10 mouse cellular contexts compared by ENCODE assay signal in the genomic region with DNA sequence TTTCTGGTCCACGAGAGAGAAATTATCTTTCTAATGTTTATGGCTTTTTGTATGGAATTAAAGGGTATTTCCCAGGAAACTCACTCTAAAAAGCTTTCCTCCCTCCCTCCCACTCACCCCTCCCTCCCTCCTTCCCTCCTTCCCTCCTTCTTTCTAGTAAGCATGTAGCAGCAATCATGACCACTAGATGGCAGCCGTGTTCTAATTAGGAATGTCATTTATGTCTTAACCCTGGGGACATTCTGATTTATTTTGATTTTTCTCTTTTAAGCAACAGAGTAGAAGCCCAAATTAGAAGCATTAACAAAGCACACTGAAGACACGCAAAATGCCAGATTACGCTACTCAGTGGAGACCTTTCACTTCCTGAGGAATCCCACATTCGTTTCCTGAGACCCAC. TPM values are rescaled to one million over a fixed set of nuclear protein-coding genes. Genes with fewer than 3 reads are reported as not detected.
DNase-seq lines count a peak whose midpoint lies in the region; ATAC-seq lines count a peak whose summit lies in the region.
"Had no signal": no experiment of that assay in that cellular context is flagged by ENCODE, and none has a peak within 500 bp of the region (broad histone marks: within the 10 kb centered on the region; RNA-seq: fewer than 3 reads in every experiment).

No protein-coding gene starts in this region.

- H3K4me2 ChIP-seq in heart, embryonic 11.5 days: no peak overlapping the region
- H3K4me2 ChIP-seq: limb, embryonic 12.5 days; stomach, embryonic 15.5 days had no signal

- WGBS in heart, embryonic 11.5 days (ENCODE audit: insufficient replicate concordance): 32% methylated on average over 5 of the region's 5 CpGs

- H3K4me3 ChIP-seq in heart, embryonic 11.5 days (ENCODE audit: low read depth, low read length): no peak overlapping the region
- H3K4me3 ChIP-seq: limb, embryonic 12.5 days; stomach, embryonic 15.5 days had no signal

- DNase-seq in heart, adult 8-10 months (ENCODE audit: low spot score): peak; percentile 5
- peak; percentile 76 for DNase-seq in NIH3T3 (ENCODE audit: low read depth)
- peak; percentile 87 to 91 for DNase-seq in cerebellum, postnatal 10 days
- peak; percentile 63 to 73 for DNase-seq in frontal cortex, postnatal 36 days (ENCODE audit: low spot score in 2 of 2)
- peak; percentile 53 for DNase-seq in kidney, postnatal 14 days
- DNase-seq in lung, postnatal 36 days: peak; percentile 59
- DNase-seq in right cerebral cortex, postnatal 4 days: peak; percentile 86

- H3K36me3 ChIP-seq in heart, embryonic 11.5 days (ENCODE audit: control insufficient read depth, insufficient read depth, low read length): no peaks in the 10 kb centered on the region
- H3K36me3 ChIP-seq: limb, embryonic 12.5 days; stomach, embryonic 15.5 days had no signal

- no peak overlapping the region for H3K9ac ChIP-seq in heart, embryonic 11.5 days (ENCODE audit: low read depth, low read length)
- H3K9ac ChIP-seq: limb, embryonic 12.5 days; stomach, embryonic 15.5 days had no signal

- no peak overlapping the region for H3K27ac ChIP-seq in heart, embryonic 11.5 days (ENCODE audit: low read depth, low read length)
- H3K27ac ChIP-seq: limb, embryonic 12.5 days; stomach, embryonic 15.5 days had no signal

- ATAC-seq in heart, embryonic 11.5 days (replicated peaks; ENCODE audit: insufficient number of reproducible peaks, low FRiP score, low TSS enrichment): no peak

- H3K4me1 ChIP-seq in heart, embryonic 11.5 days (ENCODE audit: control insufficient read depth, insufficient read depth, low read length): no peaks in the 10 kb centered on the region
- H3K4me1 ChIP-seq: stomach, embryonic 15.5 days had no signal

- H3K9me3 ChIP-seq in heart, embryonic 11.5 days (replicated peaks; ENCODE audit: control insufficient read depth, low read length): no peaks in the 10 kb centered on the region
- H3K9me3 ChIP-seq: limb, embryonic 12.5 days; stomach, embryonic 15.5 days had no signal

- peaks cover 2% of the 10 kb centered on the region; the same call in 1 of the 2 replicates for H3K27me3 ChIP-seq in heart, embryonic 11.5 days (ENCODE audit: control insufficient read depth, insufficient read depth, low read length)

RNA-seq across cellular contexts. Expression of a gene that starts 5.0 kb away (rescaled TPM):
- 1 to 10 TPM in 1 of 4 experiments, under 1 TPM in 3; 0.63 to 1.2 (median 0.82) TPM for total RNA-seq in heart, adult 8-10 months (2022)
- 0.20 TPM in 1 of 2 replicates, not detected in the other for polyA plus RNA-seq in heart, embryonic 11.5 days (2014; fragmentation: Nextera tagmentation; extraction: Ambion mirVana)

Comparison
In these comparisons a context has a peak if more than half of its experiments do, and no peak if none do; other contexts are left out.
1. DNase-seq: peak in every context shown above with its lines; median percentile 89 in cerebellum, postnatal 10 days; 86 in right cerebral cortex, postnatal 4 days; 76 in NIH3T3; 68 in frontal cortex, postnatal 36 days; 59 in lung, postnatal 36 days; 53 in kidney, postnatal 14 days; 5 in heart, adult 8-10 months.